Mouse (Mus musculus) ovary, postnatal 10 days (tissue): Measurements from ENCODE around the gene Unc119.

Experiments
- DNase-seq: peaks from one replicate; pipeline ENCODE4 v3.0.0; 2022; ENCODE audit warnings: low spot score

Gene Unc119

DNA sequence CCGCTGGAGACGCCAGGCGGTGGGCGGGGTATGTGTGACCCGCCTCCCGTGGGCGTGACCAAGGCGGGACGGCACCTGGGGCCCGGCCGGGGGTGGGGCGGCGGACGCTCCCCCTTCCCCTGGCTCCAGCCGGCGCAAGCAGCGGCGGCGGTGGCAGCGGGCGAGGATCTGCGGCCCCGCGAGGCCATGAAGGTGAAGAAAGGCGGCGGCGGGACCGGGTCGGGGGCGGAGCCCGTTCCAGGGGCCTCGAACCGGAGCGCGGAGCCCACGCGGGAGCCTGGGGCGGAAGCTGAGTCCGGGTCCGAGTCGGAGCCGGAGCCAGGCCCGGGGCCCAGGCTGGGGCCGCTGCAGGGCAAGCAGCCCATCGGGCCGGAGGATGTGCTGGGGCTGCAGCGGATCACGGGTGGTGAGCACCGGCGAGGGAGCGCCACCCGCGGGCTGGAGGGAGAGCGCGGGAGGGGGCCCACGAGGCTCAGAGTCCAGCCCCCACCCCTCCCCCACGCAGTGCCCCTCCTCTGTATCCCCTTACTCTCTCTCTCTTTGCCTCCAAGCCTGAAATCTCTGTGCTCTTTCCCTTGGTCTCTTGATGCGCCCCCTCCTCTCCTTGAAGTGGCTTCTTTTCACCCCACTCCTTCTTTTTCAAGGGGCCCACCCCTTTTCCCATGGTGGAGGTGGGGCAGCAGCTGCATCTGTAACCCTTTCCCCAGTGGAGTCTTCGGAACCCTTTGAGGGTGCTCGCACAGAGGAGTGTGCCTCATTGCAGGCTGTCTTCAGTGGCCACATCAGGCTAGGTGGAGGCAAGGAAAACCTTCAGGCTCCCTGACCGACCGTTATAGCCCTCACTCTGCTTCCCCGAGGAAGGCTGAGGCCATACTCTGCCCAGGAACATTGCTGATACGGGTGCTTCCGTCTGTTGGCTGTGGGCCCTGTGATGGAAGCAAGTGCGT, at the start of gene Unc119:
Gene Unc119, plus strand, starts transcription at position 102 of the 947 bp plus-strand sequence.
- DNase-seq, result peak; percentile 80

DNA sequence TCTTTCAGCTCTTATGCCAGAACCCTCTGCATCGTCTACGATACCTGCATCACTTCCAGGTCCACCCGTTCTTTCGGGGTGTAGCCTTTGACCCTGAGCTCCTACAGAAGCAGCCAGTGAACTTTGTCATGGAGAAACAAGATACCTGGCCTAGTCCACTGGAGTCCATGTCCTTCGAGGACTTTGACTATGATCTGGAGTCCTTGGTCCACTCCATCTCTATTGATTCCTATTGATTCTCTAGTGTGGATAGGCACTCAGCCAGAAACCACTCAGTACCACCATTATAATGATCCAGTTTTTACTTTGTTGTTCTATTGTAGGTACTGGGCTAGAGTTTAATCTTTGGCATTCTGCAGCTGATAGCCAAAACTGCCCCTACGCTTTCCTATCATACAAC, 48.7 kb upstream of the Unc119 start:
- DNase-seq, result no peak

- no peak for DNase-seq
Observed at GRCm38 (mm10) chr11:78300917-78301316, 42.4 kb upstream of the Unc119 start.

DNA sequence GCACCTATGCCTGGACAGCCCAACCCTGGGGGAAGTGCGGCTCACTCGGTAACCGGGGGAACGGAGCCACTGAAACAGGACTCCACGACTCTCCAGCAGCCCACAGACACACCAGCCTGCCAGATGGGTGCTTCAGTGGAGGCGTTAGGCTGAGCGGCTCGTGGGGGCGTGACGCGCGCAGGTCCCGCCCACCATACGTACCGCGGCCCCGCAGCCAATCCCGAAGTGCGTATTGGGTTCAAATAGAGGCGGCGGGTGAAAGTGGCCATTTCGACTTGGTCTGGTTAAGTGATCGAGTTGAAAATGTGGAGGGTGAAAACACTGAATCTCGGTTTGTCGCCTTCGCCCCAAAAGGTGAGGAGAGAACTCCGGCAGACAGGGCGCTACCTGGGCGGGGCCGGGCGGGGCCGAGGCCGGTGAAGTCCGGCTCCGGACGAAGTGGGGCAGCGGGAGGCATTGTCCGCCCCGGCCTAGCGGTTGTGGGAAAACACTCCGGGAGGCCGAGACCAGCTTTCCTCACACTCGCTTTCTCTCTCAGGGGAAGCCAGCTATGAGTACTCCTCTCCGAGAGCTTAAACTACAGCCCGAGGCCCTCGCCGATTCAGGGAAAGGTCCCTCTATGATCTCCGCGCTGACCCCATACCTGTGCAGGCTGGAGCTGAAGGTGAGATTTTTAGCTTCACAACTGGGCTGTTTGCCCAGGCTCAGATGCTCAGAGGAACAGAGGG, 41.8 kb upstream of the Unc119 start, which contains the start of gene Spag5:
Gene Spag5, plus strand, starts transcription at position 173 of the 728 bp plus-strand sequence.
- DNase-seq, result peak; percentile 78

DNA sequence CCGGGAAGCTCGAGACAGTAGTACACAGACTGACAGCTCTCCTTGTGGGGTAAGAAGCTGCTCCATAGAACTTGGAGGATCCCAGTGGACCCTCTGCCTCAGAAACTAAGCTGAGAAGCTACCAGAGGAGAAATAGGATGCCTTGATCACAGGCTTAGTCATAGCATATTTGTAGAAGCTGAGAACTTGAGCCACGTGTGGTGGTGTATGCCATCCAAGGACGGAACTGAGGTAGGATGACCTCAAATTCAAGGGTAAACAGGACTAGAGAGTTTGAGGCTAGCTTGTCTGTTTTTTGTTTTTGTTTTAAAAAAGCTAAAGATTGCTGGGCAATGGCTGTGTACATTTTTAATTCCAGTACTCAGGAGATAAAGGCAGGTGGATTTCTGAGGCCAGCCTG, 38.0 kb upstream of the Unc119 start:
- DNase-seq, result no peak

- DNase-seq, result no peak
Observed at GRCm38 (mm10) chr11:78310861-78311511, 32.3 kb upstream of the Unc119 start.

DNA sequence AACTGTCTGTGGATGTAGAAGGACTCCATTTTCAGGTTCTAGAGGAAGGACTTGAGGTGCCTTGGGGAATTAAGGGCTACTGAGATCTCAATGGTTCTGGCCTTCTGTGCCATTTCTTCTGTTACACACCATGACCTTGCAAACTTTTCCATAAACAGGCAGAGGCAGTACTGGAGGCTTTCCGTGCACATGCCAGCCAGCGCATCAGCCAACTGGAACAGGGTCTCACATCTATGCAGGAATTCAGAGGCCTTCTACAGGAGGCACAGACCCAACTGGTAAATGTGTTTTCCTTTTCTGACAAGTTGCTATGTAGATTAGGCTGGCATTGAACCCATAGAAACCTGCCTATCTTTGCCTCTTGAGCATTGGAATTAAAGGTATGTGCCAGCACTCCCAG, 29.6 kb upstream of the Unc119 start:
- DNase-seq, result no peak

DNA sequence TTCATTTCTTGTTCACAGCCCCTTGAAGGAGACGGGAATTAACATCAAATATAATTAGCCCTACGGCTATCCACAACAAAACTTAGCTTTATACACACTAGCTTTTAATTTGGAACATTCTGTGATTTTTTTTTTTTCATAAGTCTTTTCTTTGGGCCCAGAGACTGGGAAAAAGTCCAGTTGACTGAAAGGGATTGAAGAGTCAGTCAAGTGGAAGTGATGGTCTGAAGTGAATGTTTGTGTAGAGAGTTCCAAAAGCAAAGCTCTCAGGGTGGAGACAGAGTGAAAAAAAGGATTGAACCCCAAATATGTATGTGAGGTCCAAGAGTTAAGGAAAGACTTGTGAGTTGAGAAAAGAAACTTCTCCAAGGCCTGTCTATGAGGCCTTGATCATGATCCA, 24.9 kb upstream of the Unc119 start:
- DNase-seq, result no peak

GRCm38 (mm10) chr11:78322076-78322831, 21.0 kb upstream of the Unc119 start:
- DNase-seq, result no peak

GRCm38 (mm10) chr11:78322860-78323259, 20.4 kb upstream of the Unc119 start, which contains the start of gene Aldoc:
Gene Aldoc (plus strand): TSS chr11:78322968.
- no peak for DNase-seq

DNA sequence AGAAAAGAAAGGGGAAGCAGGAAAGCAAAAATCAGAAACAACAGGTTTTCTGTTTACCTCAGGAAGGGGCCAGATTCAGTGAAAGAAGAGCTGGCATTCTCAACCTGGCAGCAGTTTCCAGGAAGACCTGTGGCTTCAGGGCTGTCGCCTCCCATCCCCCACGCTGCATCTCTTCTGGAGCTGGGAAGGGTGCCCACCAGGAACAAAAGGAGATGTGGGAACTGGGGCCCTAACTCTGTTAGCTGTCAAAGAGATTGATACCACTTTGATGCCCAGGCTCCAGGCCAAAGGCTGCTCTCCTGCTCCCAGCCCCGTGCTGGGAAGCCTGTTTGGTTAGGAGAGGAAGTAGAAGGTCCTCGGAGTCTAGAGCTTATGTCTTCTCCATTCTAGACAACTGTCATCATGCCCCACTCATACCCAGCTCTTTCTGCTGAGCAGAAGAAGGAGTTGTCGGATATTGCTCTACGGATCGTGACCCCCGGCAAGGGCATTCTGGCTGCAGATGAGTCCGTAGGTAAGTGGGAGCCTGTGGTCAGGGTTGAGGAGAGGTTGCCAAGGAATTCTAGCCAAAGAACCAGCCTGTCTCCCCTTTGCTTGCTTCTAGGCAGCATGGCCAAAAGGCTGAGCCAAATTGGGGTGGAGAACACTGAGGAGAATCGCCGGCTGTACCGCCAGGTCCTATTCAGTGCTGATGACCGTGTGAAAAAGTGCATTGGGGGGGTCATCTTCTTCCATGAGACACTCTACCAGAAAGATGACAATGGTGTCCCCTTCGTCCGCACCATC, 19.1 kb upstream of the Unc119 start:
- no peak for DNase-seq

GRCm38 (mm10) chr11:78324965-78325364, 18.3 kb upstream of the Unc119 start:
- no peak for DNase-seq

DNA sequence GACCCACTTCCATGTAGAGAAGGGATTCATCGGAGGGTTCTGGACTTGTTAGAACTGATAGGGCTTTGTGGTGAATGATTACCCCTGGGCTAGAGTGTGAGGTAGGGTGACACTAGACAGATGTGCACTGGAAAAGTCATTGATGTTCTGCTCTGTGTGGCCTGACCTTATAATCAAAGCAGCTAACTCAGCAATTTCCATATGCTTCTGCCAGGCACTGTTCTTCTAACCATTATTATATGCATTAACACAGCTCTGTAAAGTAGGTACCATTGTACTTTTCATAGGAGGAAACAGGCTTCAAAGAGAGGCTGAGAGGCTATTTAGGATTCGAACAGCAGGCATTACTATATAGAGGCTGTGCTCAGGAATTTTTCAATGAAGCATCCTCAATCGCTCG, 16.1 kb upstream of the Unc119 start:
- DNase-seq, result no peak

DNA sequence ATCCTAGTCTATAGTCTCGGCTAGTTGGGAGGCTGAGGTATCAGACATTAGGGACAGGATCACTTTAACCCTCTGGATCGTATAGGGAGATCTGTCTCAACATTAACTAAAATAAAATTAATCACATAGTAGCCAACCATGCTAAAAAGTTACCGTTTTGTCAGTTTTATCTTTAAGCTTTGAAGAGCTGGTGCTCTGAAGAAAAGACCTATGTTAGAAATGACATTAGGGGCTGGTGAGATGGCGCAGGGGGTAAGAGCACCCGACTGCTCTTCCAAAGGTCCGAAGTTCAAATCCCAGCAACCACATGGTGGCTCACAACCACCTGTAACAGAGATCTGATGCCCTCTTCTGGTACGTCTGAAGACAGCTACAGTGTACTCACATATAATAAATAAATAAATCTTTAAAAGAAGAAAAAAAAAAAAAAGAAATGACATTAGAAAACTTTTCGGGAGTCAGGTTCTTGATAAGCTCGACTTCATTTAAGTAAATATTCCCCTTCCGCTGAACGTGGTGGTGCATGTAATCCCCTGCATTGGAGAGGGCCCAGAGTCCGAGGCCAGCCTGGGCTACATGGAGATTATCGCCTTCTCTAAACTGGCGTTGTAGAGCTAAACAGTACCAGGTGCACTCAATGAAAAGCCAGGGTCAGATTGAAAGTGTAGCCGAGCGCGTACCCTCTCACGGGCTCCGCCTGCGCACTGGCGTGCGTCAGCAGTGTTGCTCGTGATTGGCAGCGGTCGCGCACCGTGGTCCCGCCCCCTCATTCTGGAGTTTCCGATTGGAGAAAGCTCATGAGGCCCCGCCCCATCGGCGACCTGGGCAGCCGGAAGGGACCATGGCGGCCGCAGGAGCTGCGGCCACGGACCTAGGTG, 15.4 kb upstream of the Unc119 start, which contains the start of gene Pigs:
Gene Pigs, plus strand, starts transcription at position 782 of the 878 bp plus-strand sequence.
- peak; percentile 77 for DNase-seq

- DNase-seq, result no peak
Observed at GRCm38 (mm10) chr11:78328512-78329056, 14.7 kb upstream of the Unc119 start.

- DNase-seq, result no peak
Observed at GRCm38 (mm10) chr11:78332676-78333075, 10.6 kb upstream of the Unc119 start.

DNA sequence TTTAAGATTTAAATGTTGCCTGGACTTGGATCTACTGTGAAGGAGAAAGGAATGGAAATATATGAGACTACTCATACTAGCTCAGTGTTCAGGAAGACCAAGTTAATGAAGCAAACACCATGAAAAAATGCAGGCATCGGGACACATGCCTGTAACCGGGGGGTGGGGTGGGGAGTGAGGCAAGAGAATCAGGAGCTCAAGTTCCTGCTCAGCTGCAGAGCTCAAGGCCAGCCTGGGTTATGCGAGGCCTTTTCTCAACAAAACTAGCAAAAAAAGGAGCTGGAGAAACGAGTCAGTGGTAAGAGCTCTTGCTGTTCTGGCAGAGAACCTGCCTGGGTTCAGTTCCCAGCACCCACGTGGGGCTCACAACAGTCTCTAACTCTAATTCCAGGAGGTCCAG, 9.3 kb upstream of the Unc119 start:
- no peak for DNase-seq

- no peak for DNase-seq
Observed at GRCm38 (mm10) chr11:78337040-78337439, 6.2 kb upstream of the Unc119 start.

DNA sequence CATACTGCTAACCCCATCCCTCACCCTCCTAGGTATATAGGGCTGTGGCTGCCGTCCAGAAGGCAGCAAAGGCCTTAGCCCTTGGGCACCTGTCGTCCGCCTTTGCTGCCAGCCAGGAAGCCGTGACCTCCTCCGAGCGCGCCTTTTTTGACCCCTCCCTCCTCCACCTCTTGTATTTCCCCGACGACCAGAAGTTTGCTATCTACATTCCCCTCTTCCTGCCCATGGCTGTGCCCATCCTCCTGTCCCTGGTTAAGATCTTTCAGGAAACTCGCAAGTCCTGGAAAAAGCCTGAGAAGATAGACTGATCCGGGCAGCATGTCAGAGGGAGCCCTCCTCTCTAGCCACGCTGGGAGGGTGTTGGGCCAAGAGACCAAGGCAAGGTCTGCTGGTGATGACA, 1.6 kb upstream of the Unc119 start:
- DNase-seq, result no peak
